Mouse (Mus musculus): ENCODE data around the gene Acsf3.

GRCm38 (mm10) chr8:122778703-122779239, 3.5 kb downstream of the Acsf3 start:
- TF ChIP-seq CTCF (IDR thresholded peaks at IDR 0.05; ENCODE audit: low read depth) (no peak), EP300 (IDR thresholded peaks at IDR 0.05; ENCODE audit: low read depth) (no peak)

Data from liver, postnatal 0 days (tissue).